Mouse (Mus musculus) thymus, postnatal 14 days (tissue): ENCODE measurements around the gene Itprid2.

Source experiments
- DNase-seq: peaks from one replicate; pipeline ENCODE4 v3.0.0; 2021

Itprid2 gene

GRCm38 (mm10) chr2:79715925-79716324 lies 80.8 kb downstream of the Itprid2 start:
- no peak for DNase-seq

- DNase-seq: no peak
These were observed 82.7 kb downstream of the Itprid2 start for GRCm38 (mm10) chr2:79717846-79718245.

- DNase-seq: no peak
These were observed 87.3 kb downstream of the Itprid2 start for GRCm38 (mm10) chr2:79722415-79722814.
